Mouse (Mus musculus) layer of hippocampus, postnatal 36 days (tissue): ENCODE data around the gene Tcf7. TPM values are rescaled to one million over a fixed set of nuclear protein-coding genes. Genes with fewer than 3 reads are reported as not detected.
A peak's percentile ranks its signal among the peaks of the same experiment; 100 is the strongest.

ENCODE experiments used
- DNase-seq, 2 experiments: peaks; one replicate each; pipeline ENCODE4 v3.0.0; 2022
- total RNA-seq, 2 experiments: library from RNA; stranded (reverse); gene quantifications; 2 replicates each; pipeline ENCODE4 v1.2.3; 2021

Tcf7 gene
- total RNA-seq, 2 experiments from 2014 or later, result 2.6 to 2.9 TPM

DNA sequence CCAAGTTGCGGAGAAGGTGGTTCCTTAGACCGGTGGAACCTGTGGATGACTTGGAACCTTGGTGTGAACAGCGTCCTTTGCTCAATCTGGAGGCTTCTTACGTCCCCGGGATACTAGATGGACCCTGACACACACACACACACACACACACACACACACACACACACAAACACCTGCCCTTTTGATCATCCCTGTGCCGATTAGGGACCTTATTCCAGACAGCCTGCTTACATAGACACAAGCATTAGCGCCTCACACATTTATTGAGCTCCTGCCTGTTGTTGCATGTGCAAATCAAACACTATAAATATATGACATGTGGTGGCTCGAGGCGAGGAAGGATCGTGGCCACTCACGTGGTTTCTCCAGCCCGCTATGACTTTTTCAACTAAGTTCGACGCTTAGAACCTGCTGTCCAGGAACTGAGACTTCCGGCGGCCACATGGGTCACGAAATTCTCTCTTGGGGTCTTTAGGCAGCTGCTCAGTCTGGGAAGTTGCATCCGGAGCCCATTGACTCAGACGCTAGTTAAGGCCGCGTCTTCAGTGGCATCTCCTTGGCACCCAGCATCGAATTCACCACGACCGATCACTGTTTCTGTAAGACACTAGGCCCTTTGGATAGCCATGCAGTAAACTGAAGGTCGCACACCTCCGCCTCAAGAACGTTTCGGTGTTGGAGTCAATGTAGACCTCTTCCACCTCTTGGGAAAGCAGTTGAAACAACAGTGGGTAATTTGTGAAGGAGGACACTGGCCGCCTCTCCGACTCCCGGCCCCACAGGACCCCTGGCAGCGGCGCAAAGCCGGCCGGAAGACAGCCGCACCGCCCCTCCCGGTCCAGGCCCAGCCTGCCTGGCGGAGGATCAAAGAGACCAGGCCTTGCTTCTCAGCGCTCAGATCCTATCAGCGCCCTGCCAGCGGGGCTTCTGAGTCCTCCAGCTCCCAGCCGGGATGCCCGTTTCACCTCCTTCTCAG lies 1.1 kb upstream of the Tcf7 start:
- peak in 1 of 2 experiments; percentile 23 for DNase-seq

DNA sequence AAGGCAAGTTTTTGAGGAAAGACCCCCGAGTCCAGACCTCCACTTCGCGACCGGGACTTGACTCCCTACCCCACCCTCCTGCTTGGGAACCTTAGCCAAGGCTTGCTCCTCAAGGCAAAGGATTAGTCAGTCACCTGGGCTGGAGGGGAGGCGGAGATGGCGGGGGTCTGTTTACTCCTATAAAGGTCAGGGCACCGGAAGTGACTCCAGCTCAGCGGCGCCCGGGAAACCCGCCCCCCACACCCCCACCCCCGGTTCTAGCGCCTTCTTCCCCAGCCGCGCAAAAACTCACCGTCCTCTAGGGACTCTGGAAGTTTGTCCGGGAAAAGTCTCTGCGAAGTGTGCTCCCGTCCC lies 417 bp downstream of the Tcf7 start:
- no peak for DNase-seq

DNA sequence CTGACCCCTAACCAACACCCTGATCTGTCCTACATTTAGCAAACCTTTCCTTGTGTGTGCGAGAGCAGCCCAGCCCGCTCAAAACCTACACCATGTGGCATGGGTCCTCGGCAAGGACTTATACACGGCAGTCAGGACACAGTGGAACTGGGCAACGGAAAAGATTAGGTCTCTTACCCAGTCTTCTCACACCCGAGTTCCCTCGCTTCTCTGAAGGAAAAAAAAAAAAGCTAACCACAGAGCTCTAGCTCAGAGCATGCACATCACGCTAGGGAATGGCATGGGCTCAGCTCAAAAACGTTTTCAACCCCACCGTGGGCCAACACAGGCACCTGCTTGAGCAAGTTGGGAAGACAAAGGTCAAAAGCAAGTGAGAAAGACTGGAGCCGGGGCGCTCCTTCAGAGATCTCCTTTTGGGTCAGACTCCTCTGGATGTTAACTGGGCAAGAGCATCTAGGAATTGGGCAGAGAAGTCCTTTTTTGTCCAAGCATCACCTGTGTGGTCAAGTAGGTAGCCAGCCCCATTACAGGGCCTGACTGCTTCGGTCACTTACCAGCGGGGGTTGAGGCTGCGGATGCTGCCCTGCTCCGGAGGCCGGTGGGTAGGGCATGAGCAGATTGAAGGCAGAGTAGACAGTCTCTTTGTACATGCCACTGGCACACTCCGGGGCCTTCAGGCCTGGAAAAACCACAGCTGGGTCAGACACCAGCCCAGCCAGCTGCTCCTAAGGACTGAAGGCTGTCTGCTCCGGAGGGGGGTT lies 1.1 kb downstream of the Tcf7 start:
- DNase-seq, result no peak

DNA sequence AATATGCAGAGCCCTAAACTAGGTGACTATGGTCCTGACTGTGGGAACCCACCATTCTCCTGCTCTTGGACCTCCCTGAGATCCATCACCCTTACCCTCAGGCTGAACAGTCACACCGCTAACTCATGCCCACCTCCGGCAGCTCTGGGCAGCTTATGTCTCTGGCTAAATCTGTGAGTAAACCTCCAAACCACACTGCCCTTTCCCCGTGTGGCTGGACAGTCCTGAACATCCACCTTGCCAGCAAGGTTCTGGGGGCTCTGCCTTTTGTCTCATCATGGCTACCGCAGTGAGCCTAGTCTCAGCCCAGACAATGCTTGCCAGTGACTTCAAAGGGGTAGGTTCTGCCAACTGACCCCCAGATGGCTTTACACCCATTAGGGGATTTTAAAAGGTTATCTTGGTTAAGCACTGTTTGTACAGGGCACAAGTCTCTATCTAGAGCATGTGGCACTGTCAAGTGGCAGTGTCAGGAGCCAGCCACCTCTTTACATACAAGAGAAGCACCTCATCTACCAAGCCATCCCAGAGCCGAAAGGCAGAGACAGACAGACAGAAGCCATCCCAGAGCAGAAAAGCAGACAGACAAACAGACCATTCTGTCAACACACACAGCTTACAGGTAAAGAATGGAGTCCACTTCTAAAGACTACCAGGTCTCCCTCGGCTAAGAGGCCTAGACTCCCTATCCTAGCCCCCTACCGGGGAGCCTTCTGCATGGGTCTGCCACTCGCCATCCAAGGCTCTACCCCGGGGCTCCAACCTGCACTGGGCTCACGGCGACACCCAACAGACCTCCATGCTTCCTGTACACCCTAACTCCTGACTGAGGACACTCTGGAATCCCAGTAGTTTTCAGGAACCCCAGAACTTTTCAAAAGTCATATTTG lies 2.0 kb downstream of the Tcf7 start:
- no peak for DNase-seq

DNA sequence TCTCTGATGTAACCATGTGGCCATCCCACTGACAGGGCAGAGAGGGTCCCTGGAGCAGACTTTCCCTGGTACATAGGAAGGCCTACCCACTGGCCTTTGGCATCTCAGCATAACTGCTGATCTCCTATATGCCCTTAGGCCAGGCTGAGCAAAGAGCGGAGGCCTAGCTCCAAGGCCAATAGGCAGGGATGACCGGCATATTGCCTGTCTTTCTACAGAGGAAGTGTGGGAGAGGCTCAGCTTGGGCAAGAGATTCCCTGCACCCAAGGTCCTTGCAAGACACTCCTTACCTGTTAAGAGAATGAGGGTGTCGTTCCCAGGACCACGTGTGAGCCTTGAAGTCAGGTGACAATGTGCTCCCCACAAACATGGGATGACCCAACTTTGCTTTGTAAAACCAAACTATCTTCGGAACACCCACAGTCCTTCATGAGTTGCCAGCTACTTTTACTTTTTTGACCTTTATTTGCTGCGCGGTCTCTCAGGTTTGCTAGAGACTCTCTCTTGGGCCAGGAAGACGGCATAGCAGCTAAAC lies 3.1 kb downstream of the Tcf7 start:
- no peak for DNase-seq

DNA sequence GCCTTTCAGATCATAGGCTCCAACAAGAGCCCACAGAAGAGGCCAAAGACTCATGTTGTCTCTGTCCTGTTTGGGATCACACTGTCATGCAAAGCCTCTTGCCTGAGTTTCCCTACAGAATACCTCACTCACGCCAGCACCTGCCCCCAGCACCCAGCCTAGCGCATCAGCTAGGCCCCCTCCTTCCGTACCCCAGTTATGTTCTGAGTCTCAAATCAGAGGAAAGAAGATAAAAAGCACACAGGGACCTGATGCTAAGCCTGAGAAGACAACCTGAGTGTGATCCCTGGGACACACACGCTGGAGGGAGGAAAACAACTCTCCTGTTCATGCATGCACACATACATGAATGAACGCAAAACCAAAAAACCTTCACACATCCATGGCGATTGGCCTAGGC lies 3.8 kb downstream of the Tcf7 start:
- no peak for DNase-seq

DNA sequence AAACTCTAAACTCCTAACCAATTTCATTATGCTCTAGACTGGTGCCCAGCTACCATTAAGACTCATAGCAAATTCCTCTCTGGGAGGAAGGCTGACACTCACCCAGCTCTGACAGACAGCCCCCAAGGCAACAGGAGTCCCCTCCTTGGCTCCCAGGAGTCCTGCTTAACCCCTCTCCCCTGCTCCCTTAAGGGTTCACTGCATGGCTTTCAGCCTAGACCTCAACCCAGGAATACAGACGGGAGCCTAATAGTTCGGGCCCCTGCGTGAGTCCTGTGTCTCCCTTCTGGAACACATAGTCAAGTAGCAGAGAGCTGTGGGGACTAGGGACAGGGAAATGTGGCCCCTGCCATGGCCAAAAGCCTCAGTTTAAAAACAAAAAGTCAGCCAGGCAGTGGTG lies 4.7 kb downstream of the Tcf7 start:
- no peak for DNase-seq

DNA sequence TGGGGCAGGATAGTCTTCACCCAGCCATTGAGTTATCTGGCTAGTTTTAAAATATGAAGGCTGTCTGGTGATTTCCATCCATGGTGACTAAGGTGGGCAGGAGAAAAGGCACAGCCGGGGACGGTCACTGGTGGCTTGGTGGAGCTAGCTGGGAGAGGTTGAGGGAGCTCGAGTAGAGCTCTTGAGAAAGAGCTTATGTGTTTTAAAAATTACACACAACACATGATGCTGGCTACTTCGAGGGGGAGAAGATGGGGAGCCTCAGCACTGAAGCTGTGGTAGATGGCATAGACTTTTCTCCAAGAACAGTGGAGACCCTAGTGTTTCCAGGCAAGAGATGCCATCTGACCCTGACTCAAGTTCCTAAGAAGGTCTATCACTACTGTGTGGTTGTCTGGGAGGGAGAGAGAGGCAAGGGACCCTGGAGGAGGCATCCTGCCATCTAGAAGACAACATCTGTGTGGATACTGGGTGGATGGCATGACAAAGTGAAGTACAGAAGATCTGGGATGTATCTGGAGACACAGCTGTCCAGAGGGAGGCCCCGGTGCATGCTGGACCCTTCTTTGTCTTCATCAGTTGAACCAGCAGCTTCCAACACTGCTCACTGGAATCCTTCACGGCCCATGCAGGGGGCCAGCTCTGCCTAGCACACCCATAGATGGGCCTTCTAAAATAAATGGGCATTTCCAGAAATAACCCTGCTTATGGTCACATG lies 5.2 kb downstream of the Tcf7 start:
- DNase-seq, result no peak

DNA sequence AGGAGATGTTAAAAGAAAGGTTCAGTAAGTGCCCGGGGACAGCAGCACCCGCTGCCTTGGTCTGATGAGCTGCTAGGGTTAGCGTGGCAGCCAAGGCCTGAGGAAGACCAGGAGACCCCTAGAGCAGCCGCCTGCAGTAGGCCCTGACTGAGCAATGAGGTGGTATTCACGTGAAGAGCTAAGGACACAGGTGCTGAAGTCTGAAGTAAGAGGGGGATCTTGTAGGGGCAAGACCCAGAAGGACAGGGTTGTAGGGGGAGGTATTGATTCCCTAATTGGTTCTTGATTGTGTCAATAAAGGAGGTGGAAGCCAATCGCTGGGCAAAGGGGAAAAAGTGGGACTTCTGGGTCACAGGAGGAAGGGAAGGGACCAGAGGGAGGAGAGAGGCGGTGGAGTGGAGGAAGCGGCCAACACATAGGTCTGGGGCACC lies 5.8 kb downstream of the Tcf7 start:
- DNase-seq, result no peak

DNA sequence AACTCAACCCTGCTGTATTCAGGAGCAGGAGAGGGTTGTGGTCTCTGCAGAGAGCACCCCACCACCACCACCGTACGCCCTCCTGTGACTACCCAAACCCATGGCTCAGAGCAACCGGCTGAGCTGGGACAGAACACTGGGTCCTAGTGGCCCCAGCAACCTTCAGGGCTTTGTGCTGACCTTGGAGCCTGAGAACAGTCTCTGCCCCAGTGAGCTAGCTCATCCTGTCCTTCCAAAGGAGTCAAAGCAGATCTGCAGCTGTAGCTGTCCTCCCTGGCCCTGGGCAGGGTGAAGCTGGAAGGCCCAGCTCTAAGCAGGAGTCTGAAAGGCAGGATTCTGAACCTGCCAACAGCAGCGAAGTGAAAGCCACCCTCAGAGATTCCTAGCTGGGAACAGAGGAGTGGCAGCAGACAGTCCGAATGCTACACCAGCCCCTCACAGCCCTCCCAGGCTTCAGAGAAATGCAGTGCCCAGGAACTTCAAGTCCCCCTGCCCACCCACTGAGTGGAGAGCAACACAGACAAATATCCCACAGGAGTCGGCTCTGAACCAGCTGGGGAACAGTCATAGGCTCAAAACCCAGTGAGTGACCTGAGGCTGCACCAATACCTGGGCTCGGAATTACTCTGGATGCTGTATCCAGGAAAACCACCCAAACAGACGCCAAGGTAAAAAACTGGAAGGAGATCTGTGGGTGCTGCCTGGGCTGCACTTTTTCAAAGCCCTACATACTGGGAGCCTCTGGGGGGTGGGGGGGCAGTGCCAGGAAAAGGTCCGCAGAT lies 6.8 kb downstream of the Tcf7 start:
- DNase-seq, result no peak

DNA sequence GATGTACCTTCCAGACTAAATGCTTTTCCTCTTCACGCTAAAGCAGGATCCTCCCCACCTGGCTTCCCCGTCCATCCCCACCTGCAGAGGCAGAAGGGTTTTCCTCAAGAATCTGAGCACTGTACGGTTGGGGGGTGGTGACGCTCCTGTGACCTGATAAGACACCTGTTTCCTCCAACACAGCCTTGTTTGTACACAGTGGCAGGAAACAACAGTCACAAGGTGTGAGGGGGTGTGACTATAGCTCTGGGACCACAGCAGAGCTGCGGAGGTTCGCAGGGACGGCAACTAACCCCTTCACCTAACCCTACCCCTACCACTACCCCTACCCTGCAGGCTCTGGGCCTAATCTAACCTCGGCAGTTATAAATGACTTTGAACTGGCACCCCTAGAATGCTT lies 7.4 kb downstream of the Tcf7 start:
- no peak for DNase-seq

DNA sequence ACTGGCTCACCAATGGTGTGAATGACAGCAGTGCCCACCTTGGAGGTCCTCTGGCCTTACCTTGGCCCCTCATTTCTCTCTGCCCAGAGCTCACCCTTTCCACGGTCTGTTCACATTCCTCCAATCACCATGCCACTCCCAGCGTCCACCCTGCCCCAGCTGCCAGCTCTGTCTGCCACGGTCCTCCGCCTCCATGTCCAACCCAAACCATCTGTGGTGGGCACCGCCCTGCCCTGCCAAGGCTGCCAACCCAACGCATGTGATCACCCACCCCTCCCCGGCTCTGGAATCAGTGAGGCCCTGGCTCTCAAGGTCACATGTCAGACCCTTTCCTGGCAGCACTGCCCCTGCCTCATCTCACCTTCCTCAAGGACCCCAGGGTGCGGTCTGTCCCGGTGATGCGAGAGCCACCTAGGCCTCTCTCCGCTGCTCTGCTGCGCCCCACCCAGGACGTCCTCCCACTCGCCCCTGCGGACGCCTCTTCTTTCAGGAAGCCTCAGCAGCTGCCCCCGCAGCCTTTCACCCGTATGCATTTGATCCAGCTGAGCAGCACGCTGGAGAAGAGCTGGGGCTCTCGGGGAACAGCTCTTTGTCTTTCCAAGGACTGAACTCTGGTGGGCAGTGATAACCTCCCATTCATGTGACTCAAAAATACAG lies 8.2 kb downstream of the Tcf7 start:
- DNase-seq, result no peak

DNA sequence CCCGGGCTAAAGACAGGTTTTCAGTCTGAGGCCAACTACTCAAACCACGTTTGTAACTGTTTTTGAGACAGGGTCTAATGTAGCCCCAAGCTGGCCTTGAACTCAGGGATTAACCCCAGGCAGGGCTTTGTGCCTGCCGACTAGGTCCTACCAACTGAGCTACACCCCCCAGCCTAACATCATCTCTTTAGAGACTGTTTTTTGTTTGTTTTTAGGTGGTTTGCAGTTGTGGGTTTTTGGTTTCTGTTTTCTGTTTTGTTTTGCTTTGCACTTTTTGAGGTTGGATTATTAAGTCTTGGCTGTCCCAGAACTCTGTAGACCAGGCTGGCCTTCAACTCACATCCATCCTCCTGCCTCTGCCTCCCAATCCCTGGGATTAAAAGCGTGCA lies 8.9 kb downstream of the Tcf7 start:
- DNase-seq, result no peak

DNA sequence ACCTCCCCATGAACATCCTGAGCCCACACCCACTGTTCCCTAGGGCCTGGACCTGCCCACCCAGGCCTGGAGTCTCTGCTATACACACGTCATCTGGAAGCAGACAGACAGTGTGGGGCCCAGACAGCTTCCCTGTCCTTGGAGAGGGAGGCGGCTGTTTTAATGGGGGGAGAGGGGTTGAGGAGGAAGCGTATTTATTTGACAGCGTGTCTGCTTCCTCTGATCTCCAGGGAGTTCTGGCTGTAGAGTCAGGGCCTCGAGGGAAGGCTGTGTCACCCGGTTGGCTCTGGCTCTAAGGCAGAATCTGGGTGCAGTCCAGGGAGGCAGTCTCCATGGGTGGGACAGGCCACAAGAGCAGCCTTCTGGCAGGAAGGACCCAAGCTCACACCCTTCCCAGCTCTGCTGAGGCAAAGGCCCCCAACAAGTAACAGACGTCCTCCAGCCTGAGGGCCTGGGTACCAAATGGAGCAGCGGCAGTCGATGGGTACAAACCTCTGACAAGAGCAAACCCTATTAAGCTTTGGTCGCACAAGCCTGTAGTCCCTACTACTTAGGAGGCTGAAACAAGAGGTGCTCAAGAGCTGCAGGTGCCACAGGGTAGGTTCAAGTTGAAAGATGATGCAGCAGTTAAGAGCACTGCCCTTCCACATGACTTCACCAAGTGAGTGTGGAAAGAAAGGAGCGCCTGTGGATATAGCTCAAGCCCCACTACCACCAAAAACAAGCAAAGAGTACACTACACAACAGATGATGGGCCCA lies 9.5 kb downstream of the Tcf7 start:
- no peak for DNase-seq

DNA sequence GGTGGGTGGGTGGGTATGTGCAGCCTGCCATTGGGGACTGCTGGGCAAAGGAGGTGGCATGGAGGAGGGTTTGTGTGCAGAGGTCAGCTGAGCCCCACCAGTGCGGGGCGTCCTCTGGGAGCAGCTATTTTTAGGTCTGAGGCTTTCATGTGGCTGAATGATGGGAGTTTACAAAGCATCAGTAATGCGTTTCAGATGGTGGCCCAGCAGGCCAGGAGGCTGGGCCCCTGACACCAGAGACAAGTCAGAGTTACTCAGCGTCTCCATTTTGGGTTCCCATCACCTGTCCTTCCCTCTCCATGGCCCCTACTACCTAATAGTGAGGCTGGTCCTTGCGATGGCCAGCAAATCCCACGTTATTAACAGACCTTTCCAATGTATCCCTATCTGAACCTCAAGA lies 10.2 kb downstream of the Tcf7 start:
- DNase-seq, result no peak

DNA sequence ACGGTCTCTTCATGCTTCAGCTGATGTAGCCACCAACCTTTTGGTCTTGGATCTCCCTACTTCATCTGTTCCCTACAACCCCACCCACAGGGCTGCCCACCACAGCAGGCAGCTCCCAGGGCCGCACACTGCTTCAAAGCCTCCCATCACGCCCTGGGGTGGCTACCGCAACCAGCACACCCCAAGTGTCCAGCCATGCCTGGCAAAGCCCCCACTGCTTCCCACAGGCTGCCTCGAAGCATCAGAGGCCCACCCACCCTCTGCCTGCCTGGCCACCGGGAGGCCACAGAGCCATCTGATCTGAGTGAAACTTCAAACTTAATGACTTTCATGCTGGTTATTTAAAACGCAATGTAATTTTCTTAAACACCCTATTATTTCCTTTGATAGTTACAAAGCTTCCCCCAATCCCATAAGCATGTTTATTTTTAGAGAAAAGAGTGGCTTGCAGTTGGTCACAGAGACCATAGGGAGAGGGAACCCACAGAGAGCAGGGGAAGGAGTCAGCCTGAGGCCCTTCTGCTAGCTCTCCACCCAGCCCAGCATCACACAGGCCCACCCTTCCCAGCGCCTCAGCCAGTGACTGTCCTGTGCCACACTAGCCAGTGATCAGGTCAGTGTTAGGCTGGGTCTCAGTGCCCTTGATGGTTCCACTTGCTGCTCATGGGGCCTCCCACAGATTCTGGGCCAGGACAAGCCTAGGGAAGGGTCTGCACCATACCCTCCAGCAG lies 10.9 kb downstream of the Tcf7 start:
- no peak for DNase-seq

DNA sequence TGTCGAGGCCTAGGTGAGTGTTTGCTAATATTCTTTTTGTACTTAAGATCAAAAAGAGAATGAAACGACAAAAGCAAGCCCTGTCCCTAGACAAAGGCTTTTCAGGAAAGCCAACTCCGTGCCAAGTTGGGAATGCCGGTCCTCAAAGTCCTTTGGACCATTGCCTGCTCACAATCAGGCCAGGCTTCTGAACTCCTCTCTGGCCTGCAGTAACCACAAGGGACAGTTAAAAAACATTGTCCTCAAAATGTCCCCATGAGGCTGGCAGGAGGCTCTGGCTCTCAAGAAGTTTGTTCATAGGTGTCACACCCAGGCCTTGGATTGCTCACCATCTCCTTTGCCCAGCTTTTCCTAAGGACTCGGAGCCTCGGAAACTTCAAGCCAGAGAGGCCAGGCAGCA lies 13.0 kb downstream of the Tcf7 start:
- DNase-seq, result no peak

DNA sequence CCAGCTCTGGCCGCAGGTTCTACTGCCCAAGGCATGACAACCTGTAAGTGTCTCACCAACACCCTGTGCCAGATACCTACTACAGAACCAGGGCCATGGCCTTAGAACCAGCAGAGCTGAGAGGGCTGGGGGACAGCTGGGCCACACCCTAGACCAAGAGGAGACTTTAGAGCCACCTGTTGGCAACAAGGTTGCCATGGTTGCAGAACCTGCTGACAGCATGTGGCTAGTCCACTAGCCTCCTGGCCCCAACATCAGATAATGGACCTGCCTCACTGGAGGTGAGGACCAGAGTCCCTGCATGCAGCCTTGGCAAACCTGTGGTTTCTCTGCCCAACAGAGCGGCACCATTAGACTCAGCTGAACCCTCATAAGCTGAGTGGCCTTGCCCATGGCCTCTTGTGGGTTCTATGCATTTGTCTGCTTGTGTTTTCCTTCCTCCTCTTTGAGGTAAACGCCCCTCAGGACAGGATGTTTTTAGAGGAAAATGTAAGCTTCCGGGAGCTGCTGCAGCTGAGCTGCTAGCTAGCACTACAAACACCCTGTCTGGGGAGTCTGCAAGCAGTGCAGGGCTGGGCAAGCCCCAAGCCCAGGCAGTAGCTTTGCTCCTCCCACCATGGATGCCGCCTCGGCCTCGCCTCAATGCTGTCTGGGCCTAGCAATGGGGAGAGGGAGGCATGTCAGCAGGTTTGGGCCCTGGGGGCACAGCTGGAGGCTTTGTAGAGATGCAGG lies 14.5 kb downstream of the Tcf7 start:
- no peak for DNase-seq
